Mouse (Mus musculus): ENCODE data around the gene Hsdl1. TPM values are rescaled to one million over a fixed set of nuclear protein-coding genes. Genes with fewer than 3 reads are reported as not detected.

The Hsdl1 gene
- total RNA-seq, 2 experiments from 2014 or later = 39.8 to 42.0 TPM

DNA sequence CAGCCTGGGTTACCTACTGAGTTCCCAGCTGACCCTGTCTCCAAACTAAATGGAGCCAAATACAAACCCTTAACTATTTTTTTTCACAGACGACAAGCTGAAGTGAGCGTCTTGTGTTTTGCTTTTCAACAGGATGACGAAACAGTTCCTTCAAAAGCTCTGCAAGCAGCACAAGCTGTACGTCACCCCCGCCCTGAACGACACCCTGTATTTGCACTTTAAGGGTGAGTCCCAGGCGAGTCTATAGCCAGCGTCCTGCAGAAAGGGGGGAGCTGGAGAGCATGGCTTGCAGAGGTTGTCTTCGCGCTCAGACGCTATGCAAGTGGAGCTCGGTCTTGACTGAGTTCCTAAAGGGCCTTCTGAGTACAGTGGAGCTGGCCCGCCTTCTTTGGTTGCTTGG is 4.1 kb upstream of the Hsdl1 start:
- no peak for DNase-seq

DNA sequence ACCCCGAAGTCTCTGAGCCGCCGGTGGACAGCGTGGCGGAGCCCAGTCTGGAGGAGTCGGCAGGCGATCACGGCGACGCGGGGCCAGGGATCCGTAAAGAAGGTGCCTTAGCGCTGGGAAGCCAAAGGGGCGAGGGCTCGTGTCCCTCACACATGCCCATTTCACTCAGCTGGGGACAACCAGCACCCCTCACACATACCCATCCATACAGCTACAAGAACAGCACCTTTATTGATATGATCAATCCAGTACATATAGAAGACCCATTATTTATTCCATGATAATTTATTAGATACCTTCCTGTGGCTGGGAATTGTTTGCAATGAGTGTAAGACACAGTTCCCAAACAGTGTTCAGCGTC is 363 bp upstream of the Hsdl1 start:
- no peak for DNase-seq

DNA sequence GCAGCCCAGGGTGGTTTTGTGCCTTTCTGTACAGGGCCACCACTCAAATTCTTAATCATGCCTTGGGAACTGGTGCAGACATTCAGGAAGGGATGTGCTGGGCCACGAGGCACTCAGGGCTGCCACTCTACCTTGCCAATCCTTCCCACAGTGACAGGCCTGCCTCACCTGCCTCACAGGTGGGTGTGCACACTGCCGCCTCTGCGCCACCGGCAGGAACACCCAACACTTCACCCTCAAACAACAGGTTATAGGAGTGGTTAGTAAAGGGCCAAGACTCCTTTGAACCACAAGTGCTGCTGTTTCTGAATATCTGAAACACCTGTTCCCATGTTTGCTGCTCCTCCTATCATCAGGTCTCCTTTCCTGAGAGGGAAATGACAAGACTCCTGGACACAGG is 2.6 kb downstream of the Hsdl1 start:
- DNase-seq = no peak

DNA sequence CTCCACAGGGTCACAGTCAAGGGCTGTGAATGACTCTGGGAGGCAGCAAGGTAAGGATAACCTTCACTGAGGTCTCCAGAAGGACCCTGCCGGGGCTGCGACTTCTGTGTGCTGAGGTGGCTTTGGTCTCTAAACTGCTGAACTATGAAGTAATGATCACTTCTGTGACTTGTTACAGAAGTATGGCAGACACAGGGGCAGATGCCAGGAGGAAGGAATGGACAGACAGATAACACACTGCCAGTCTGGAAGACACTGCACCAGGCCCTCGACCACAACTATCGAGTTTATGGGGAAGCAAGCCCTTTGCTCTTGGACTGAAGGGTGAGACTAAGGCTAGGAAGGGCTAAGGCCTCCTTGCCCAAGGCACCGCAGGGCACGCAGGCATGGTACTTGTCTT is 3.8 kb downstream of the Hsdl1 start:
- no peak for DNase-seq

DNA sequence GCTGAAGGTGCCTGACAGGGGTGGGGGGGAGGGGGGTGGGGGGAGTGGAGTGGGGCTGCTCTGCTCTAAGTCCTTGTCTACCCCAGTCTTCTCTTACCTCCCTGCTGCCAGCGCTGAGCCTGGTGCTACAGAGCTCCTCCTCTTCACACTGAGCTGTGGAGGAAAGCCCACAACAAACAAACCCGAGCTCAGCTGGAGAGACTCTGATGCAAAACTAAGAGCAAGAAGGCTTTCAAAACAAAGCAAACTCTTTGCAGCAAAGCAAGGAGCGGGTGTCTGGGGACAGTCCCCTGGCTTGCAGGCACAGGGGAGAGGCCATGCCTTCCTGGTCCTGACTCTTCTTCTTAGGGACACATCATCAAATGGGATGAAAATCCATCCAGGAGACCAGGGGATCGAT is 5.1 kb downstream of the Hsdl1 start:
- DNase-seq = no peak

DNA sequence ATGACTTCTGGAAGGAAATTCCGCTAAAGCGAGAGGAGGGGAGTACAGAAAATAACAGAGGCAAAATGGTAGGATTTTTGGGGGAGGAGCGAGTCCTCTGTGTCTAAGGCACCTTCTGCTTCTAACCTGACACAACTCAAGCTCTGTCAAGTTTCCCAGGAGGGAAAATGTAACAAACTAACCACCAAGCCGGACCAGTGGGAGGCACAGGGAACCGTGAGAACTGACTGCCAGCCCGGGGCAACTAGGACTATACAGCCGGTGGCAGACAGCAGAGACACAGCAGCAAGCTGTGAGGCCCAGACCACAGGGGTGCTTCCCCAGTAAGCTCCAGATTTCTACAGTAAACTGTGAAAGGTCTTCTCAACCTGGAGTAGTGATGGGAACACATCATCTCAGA is 6.0 kb downstream of the Hsdl1 start:
- no peak for DNase-seq

DNA sequence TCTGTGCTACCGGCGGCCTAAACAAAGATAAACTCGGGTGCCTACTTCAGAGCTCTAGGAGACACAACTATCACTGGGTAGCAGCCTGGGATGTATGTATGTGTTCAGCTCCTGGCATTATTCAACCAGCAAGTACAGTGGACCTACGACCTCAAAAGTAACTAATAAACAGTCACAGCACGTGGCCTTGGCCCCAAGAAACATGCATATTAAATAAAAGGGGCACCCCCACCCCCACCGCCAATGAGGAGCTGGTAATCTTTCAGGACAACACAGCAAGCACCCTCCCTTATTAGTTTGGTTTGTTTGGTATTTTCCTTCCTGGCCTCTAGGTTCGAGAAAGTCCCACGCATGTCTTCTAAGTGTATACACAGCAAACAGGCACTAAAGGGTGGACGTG is 6.7 kb downstream of the Hsdl1 start:
- DNase-seq = no peak

DNA sequence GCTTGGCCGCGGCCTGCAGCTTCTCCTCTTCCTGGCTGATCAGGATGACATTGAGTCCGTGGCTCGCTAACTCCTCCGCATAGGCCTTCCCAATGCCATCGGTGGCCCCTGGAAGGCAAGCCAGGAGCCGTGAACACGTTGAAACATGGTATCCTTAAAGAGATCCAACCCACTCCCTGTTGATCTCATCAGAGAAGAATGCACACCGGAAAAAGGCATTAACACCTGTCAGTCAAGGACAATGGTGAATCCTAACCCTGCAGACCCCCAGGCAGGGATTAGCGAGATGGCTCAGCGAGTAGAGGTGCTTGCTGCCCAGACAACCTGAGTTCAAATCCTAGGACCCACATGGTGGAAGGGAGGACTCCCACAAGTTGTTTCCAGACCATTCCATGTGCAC is 8.6 kb downstream of the Hsdl1 start:
- DNase-seq = no peak

DNA sequence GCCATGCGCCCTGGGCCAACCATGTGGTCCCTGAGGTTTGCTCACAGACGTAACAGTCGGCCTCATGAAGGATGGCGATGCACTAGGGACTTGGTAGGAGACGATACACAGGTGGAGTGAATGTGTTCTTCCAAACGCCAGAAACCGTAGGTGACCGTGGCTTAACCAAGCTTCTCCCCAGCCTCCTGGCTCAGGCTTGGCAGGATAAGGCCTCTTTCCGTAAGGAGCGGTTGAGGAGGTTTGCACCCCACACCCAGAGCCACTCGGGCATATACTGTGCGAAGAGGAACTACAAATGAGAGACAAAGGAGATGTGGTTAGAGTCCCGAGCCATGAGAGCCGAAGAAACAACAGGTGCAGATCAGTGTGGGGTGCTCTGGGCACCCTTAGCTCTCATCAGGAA is 11.1 kb downstream of the Hsdl1 start:
- no peak for DNase-seq

DNA sequence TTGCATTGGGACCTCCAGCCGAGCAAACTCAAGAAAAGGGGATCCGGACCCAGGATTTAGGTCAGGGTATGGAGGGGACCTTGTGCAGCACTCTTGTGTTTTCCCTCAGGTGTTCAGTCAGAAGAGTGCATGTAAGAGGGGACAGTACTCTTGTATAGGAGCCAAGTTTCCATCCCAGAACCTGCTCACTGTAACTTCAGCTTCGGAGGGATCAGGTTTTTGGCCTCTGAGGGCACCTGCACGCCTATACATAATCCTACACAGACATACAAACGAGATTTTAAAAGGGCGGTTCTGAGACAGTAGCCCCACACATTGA is 15.6 kb downstream of the Hsdl1 start:
- no peak for DNase-seq

DNA sequence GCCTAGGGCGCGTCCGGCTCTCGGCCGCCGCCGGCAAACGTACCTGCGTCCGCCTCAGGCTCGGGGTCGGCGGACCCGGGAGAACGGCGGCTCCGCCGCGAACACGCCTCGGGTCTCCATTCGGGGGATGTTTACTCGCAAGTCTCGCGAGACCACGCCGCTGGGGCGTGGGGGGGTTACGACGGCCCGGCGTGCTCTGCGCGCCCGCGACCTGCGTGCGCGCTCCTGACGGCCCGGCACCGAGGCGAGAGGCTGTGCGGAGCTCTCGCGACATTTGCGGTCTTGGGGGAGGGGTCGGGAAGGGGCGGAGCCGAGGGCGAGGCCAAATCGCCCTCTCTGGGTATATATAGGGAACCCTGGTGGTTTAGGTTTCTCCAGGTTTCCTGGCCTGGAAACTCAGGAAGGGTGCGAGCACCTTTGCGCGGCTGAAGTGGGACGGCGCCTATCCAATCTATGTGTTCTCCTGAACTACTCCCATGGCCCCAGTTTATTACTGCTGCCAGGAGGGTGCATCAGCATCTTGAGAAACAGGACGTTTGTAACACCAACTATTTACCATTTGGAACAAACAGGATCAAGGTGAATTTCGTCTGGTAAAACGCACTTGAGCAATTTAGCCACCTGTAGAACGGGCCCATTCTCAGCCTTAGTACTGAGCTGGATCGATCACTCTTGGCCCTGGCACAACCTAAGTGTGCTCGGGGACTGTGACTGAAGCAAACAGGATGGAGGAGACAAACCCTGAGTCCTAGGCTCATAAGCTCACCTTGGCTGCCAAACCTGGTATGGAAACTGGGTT is 16.2 kb downstream of the Hsdl1 start, which contains the start of gene Mbtps1:
Mbtps1 (minus strand) TSS at position 133 of the 799 bp plus-strand sequence.
- peak; percentile 98 to 99 for DNase-seq

DNA sequence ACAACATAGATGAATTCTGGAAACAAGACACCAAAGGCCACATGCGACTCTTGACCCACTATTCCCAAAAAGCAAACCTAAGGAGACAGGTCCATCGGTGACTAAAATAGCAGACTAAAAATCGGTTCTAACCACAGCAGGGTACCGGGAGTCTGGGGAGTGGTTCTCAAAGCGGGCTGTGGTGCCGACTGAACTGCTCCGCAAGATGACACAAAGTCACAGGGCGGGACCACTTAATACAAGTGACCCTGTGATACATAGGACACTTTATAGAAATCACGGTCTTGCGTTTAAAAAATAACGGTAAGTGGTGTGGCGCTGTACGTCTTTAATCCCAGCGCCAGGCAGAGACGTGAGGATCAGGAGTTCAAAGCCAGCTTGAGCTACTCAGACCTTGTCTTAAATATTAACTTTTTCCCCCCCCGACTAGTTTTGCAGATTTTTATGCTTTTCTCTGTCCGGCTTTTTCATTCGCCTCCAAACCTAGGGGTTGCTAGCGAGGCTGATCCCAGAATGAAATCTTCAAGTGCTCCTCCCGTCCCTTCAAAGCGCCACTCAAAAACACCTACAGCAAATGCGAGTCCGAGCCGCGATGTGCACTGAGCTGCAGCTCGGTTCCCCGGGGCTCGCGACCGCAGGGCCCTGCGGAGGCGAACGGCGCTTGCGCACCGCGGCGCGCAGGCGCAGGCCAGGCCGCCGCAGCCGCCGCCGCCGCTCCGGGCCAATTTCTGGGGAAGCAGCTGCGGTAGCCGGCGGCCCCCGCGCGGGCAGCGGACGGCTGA is 17.0 kb downstream of the Hsdl1 start:
- DNase-seq = no peak

DNA sequence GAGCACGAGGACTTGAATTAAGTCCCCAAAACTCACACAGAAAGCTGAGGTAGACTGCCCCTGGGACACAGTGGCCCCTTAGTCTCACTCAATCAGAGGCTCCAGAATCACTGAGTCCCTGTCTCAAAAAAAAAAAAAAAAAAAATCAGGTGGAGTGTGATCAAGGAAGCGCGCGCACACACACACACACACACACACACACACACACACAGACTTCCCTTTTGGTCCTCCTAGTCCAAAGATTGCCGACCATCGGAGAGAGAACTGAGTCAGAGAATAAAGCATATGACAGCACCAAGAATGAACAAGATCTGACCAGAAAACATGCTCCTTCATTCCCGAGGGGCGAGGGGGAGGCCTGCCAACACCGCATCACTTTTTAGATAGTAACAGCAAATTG is 17.9 kb downstream of the Hsdl1 start:
- no peak for DNase-seq

DNA sequence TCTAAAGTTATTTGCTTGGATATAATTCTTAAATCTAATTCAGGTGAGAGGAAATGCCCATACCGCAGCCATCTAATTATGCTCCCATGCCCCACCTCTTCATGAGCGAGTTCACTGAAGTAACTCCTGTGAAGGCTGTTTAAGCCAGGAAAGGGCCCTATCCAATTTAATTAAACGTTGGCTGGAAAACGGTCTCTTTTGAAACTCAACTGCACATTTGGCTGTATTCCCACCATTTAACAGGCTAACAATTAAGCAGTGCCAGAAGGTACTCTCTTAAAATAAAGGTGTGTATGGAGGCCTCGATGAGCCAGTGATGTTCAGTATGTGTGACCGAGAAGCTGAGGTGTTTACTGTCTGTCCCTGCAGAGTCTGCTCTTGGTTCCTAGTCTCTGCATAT is 19.1 kb downstream of the Hsdl1 start:
- no peak for DNase-seq

DNA sequence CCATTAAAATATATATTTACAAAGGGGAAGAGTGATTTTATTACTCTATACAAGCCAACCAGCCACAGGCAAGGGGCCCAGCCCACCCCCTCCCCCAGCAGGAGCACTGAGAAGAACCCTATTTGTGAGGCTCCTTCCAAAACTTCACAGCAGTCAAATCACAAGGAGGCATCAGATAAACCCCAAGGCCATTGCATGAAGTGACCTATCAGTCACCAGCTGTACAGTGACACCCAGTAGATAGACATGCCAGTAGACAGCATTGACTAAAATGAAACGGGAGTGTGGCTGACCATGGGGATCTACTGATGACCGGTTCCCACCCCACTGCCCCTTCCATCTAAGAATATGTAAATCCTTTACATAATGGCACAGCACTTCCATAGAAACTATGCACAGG is 22.0 kb downstream of the Hsdl1 start:
- no peak for DNase-seq

DNA sequence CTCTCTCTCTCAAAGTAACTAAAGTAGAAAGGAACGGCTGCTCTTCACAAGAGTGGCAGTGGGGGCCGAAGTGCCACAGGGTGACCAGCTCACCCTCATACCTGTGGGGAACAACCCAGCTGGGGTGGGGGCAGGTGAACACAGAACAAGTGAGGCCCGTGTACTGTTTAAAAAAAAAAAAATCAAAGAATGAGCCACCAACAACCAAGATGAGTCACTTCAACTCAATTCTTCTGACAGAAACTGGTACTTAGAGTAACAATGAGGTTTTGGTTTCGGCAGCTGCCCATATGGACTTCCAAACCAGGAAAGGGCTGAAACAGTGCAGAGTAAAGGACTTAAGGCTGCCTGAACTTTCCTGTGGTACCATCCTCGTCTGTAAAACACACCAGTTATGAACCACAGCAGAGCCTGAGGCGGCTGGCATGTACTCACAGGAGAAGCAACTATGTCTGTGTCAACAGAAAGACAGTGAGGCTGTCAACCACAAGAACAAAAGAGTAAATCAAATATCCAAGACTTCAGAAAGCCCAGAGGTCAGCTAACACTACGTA is 26.3 kb downstream of the Hsdl1 start:
- DNase-seq = no peak

DNA sequence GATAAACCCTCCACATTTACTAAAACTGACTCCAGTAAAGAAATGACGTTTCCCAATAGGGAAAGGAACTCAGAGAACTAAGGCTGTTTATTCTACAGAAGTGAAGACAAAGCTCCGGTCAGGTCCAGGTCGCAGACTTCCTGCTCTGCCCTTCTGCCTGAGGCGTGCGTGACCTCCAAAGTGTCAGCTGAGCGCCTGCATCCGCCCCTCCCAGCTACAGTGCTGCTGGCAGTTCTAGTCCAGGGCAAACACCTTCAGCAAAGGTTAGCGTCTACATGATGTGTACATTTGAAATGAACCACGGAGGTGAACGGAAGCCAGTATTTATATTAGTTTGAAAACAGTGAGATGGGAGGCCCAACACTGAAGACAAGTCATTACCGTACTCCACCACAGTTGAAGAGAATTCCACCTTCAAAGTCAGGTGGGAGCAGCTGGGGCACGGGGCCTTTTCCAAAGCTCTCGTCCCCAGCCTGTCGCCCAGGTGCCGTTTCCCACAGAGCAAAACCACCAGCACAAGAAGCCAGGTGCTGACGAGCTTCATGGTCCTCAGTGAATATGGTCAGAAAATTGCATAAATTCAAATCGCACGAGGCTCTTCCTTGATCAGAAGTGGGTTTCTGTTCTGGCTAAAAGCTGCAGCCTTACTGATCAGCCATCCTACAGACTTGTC is 27.8 kb downstream of the Hsdl1 start:
- no peak for DNase-seq

DNA sequence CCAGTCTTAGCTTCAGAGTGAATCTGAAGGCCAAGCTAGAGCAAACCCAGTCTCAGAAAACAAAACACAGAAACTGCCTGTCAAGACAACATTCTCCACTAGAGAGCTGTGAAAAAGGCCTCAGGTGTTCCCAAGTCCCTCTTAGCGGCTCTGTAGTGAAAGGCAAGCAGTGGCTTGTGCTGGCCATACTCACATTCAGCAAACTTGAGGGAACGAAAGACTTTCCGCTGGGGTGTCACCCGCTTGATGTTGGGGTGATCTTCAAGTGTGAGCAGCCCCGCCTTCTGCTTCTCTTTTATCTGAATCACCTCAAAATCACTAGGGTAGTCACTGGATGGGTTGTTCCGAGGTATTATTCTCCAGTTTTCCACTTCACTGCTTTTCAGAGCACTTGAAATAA is 29.2 kb downstream of the Hsdl1 start:
- no peak for DNase-seq

DNA sequence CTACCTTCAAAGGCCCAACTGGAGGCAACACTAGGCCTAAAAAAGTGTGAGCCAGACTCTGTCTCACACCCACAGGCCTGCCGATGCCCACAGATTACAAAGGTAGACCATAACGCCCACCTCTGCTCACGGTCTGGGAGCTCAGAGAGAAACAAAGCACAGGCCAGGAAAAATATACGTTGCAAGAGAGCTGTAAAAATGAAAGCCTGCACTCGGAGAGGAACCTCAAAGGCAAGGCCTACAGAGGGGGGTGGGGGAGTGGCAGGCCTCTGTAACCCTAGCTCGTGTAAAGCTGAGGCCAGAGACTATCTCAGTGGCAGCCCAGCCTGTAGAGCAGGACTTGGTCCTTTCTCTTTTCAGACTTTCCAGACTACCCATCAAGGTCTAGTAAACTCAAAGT is 29.8 kb downstream of the Hsdl1 start:
- no peak for DNase-seq

DNA sequence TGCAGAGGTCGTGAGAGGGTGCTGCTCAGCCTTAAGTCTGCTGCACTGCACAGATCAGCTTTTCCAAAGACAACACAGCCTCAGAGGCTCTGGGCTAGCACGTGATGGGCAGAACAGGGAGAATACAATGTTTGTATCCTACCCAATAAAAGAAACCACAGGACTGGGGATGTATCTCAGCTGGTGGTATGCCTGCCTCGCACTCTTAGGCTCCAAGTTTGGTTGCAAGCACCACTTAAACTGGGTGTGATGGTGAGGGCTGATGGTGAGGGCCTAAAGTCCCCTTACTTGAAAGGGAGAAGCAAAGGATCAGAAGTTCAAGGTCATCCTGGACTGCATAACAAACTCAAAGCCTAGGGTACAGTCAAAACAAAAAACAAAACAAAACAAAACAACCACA is 30.4 kb downstream of the Hsdl1 start:
- DNase-seq = no peak

DNA sequence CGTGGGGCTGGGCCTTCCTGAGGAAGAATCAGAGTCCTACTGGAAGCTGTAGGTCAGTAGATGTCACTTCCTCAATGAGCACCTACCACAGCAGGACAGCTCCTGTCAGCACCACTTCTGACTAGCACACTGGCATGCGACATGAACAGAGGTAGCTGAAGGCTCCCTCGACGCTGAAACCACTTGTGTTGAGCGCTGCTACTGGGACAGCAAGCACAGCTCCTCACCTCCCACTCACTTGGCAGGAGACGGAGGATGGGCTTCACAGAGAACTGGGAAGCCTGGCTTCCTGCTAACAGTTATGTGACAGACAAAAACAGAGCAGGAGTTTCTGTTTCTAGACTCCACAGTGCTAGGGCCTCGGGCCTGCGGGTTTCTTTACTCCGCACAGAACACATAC is 43.0 kb downstream of the Hsdl1 start:
- DNase-seq = peak; percentile 63 to 68

DNA sequence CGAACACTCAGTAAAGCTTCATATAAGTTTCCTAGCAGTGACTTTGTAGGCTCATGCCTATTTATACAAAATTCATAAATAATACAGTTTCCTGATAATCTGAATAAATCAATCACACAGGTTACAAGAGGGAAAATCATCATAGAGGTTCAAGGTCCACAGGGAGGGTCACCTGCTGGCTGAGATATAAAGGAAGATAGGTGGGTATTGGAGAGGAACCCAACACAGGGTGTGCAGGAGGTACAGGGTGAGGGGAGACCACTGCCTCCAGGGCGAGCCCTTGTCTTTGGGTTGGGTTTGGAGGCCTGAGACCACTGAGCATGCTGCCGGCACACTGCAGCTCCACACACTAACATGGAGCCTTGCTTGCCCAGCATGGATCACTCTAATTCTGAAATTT is 43.6 kb downstream of the Hsdl1 start:
- no peak for DNase-seq

DNA sequence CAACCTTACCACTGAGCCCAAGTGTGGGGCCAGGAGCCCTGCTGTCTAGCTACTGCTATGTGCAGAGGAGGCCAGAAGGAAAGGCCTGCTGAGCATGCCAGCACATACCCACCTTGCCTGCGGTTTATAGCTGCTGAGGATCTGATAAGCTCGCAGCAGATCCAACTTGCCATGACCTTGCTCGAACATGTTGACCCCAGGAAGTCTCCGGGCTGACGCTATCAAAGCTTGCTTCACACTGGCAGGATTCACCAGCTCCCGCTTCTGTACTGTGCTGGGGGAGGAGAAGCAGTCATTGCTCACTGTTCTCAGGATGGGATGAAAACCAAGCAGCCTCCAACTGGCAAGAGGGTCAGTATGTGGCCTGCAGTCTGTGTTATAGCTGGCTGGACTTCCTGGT is 44.0 kb downstream of the Hsdl1 start:
- no peak for DNase-seq

DNA sequence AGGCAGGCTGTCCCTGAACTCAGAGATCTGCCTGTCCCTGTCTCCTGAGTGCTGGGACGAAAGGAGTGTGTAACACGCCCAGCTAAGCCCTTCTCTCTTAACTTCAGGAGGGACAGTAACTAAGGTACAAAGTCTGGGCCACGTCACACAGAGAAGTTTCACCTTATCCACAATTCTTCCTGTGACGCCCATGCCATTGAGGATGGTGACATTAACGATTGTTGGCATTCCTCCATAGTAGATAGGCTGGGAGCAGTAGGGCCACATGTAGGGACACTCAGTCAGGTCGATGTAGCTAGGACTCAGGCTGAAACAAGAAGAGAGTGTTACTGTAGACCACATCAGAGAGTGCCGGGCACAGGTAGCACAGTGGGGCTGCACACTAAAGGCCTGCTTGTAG is 46.2 kb downstream of the Hsdl1 start:
- DNase-seq = no peak
